22 mouse cellular contexts compared by ENCODE assay signal in the genomic region with DNA sequence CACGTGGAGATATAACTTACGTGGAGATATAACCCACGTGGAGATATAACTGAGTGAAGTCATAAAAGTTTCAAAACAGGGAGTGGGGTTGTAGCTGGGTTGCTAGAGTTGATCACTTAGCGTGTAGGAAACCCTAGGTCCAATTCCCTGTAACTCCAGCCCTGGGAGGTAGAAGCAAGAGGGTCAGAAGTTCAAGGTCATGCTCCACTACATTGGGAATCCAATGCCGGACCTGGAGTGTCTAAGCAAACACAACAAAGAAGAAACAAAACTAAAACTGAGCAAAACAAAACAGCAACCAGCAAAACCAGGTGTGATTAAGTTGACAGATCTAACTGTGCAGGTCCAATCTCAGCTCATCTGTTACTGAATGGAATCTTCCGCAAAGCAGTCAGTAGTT. TPM values are rescaled to one million over a fixed set of nuclear protein-coding genes. Genes with fewer than 3 reads are reported as not detected.
"Had no signal": no experiment of that assay in that cellular context is flagged by ENCODE, and none has a peak within 500 bp of the region (broad histone marks: within the 10 kb centered on the region; RNA-seq: fewer than 3 reads in every experiment).

No protein-coding gene starts in this region.

- H3K36me3 ChIP-seq: midbrain, embryonic 10.5 days; midbrain, embryonic 12.5 days; neural tube, embryonic 12.5 days; stomach, embryonic 15.5 days had no signal

- H3K9ac ChIP-seq: liver, embryonic 14.5 days; lung, embryonic 14.5 days; midbrain, embryonic 12.5 days; neural tube, embryonic 12.5 days; stomach, embryonic 15.5 days had no signal

- H3K27ac ChIP-seq: liver, embryonic 14.5 days; midbrain, embryonic 10.5 days; midbrain, embryonic 12.5 days; neural tube, embryonic 12.5 days; stomach, embryonic 15.5 days; stomach, postnatal 0 days had no signal

- ATAC-seq: midbrain, embryonic 16.5 days had no signal

- H3K4me3 ChIP-seq: midbrain, embryonic 10.5 days; midbrain, embryonic 12.5 days; neural tube, embryonic 12.5 days; stomach, embryonic 15.5 days had no signal

- H3K27me3 ChIP-seq: midbrain, embryonic 12.5 days; neural tube, embryonic 12.5 days; stomach, embryonic 15.5 days had no signal

- DNase-seq: lung, adult 18-20 months; lung, embryonic 14.5 days; lung, postnatal 10 days; lung, postnatal 4 days; midbrain, embryonic 14.5 days; right cerebral cortex, postnatal 14 days; right cerebral cortex, postnatal 4 days; spleen, adult 18-20 months; thymus, postnatal 25 days; thymus, postnatal 4 days had no signal

- H3K9me3 ChIP-seq: midbrain, embryonic 10.5 days; midbrain, embryonic 12.5 days; neural tube, embryonic 12.5 days; stomach, embryonic 15.5 days had no signal

RNA-seq across cellular contexts. Expression of a gene that starts 15.8 kb away (rescaled TPM):
- total RNA-seq: megakaryocyte, adult 5-6 weeks; megakaryocyte-erythroid progenitor cell, adult 5-6 weeks; neutrophil, adult 5-6 weeks had no signal
- polyA plus RNA-seq: liver, embryonic 14.5 days; lung, embryonic 14.5 days; midbrain, embryonic 12.5 days; midbrain, embryonic 14.5 days; midbrain, embryonic 16.5 days had no signal

RNA-seq across cellular contexts. Expression of a gene that starts 41.5 kb away (rescaled TPM):
- polyA plus RNA-seq: liver, embryonic 14.5 days; lung, embryonic 14.5 days; neural tube, embryonic 14.5 days; small intestine, adult 2 months had no signal
